In genomic region chr16:96271736-96272135, GRCm38 (mm10) we compare ENCODE assay signal across 30 mouse cellular contexts. TPM values are rescaled to one million over a fixed set of nuclear protein-coding genes. Genes with fewer than 3 reads are reported as not detected.
"Had no signal": no experiment of that assay in that cellular context is flagged by ENCODE, and none has a peak within 500 bp of the region (broad histone marks: within the 10 kb centered on the region; RNA-seq: fewer than 3 reads in every experiment).

No protein-coding gene starts in this region.

- H3K9ac ChIP-seq: embryonic facial prominence, embryonic 12.5 days; embryonic facial prominence, embryonic 13.5 days; embryonic facial prominence, embryonic 15.5 days; forebrain, embryonic 12.5 days; forebrain, embryonic 13.5 days; forebrain, embryonic 15.5 days; forebrain, postnatal 0 days had no signal

- DNase-seq: cerebellum, adult 8-10 months; cerebellum, adult 9-10 months; cerebellum, adult 9-11 months; cerebellum, postnatal 10 days; cerebellum, postnatal 14 days; cerebellum, postnatal 25 days; cerebellum, postnatal 36 days; embryo, embryonic 11 days; forebrain, postnatal 0 days; gastrocnemius, adult 2 months; gastrocnemius, postnatal 10 days; gastrocnemius, postnatal 14 days; gastrocnemius, postnatal 25 days; gastrocnemius, postnatal 36 days; heart, adult 18-20 months; heart, adult 2 months had no signal

- H3K4me2 ChIP-seq: embryonic facial prominence, embryonic 12.5 days; embryonic facial prominence, embryonic 13.5 days; embryonic facial prominence, embryonic 15.5 days; forebrain, embryonic 12.5 days; forebrain, embryonic 13.5 days; forebrain, embryonic 15.5 days; heart, embryonic 11.5 days had no signal

- H3K27me3 ChIP-seq: embryonic facial prominence, embryonic 12.5 days; embryonic facial prominence, embryonic 13.5 days; embryonic facial prominence, embryonic 15.5 days; forebrain, embryonic 13.5 days; forebrain, embryonic 15.5 days had no signal

- H3K4me1 ChIP-seq: embryonic facial prominence, embryonic 10.5 days; embryonic facial prominence, embryonic 12.5 days; embryonic facial prominence, embryonic 13.5 days; embryonic facial prominence, embryonic 15.5 days; forebrain, embryonic 10.5 days had no signal

- H3K9me3 ChIP-seq: embryonic facial prominence, embryonic 10.5 days; embryonic facial prominence, embryonic 12.5 days; embryonic facial prominence, embryonic 13.5 days; embryonic facial prominence, embryonic 15.5 days; forebrain, embryonic 10.5 days; forebrain, embryonic 12.5 days; forebrain, embryonic 13.5 days; forebrain, embryonic 15.5 days had no signal

- H3K36me3 ChIP-seq: embryonic facial prominence, embryonic 10.5 days; embryonic facial prominence, embryonic 12.5 days; embryonic facial prominence, embryonic 13.5 days; embryonic facial prominence, embryonic 15.5 days; forebrain, embryonic 10.5 days; forebrain, embryonic 12.5 days; forebrain, embryonic 15.5 days had no signal

- H3K27ac ChIP-seq: embryonic facial prominence, embryonic 10.5 days; embryonic facial prominence, embryonic 12.5 days; embryonic facial prominence, embryonic 13.5 days; embryonic facial prominence, embryonic 15.5 days; forebrain, embryonic 10.5 days; forebrain, embryonic 12.5 days; forebrain, embryonic 13.5 days; forebrain, embryonic 15.5 days; gastrocnemius, adult 2 months; heart, adult 2 months had no signal

- H3K4me3 ChIP-seq: embryonic facial prominence, embryonic 10.5 days; embryonic facial prominence, embryonic 12.5 days; embryonic facial prominence, embryonic 13.5 days; embryonic facial prominence, embryonic 15.5 days; erythroblast, embryonic 14.5 days; forebrain, embryonic 10.5 days; forebrain, embryonic 12.5 days; forebrain, embryonic 13.5 days; forebrain, embryonic 15.5 days; gastrocnemius, adult 2 months; heart, adult 2 months had no signal

- ATAC-seq: forebrain, embryonic 13.5 days; forebrain, embryonic 14.5 days; forebrain, embryonic 15.5 days; forebrain, embryonic 16.5 days; forebrain, postnatal 0 days had no signal

RNA-seq across cellular contexts. Expression of gene B3galt5, which starts 36.1 kb away (rescaled TPM):
- total RNA-seq: gastrocnemius, adult 18-20 months; gastrocnemius, adult 2 months; gastrocnemius, adult 8-10 months; heart, adult 18-20 months; heart, adult 2 months had no signal
- polyA plus RNA-seq: erythroblast, embryonic 14.5 days; heart, adult 2 months had no signal
